Mouse (Mus musculus): ENCODE data around the gene Tbx10. TPM values are rescaled to one million over a fixed set of nuclear protein-coding genes. Genes with fewer than 3 reads are reported as not detected.
"Not testable (repeated sequence)": the region's sequence is repeated elsewhere in the genome, so short reads cannot be mapped to it uniquely, and the experiment has no call there.

Tbx10 gene
- polyA plus RNA-seq, 1 experiment: 0.33 TPM

GRCm38 (mm10) chr19:4018743-4019583 is 26.4 kb downstream of the Tbx10 start:
- Histone ChIP-seq H3K4me3 (replicated peaks; ENCODE audit: insufficient read depth, low read depth, low read length) (no peak overlapping the region), H3K27me3 (ENCODE audit: control insufficient read depth, insufficient read depth, low read length) (no peaks in the 10 kb centered on the region), H3K4me1 (ENCODE audit: control insufficient read depth, insufficient read depth, low read length) (peaks cover 11% of the 10 kb centered on the region), H3K27ac (ENCODE audit: insufficient read depth, low read length) (peak overlapping the region; percentile 10; the same call in 1 of the 2 replicates)
- TF ChIP-seq POLR2A (IDR thresholded peaks at IDR 0.05; ENCODE audit: borderline replicate concordance, insufficient read depth, low read length) (no peak), CTCF (IDR thresholded peaks at IDR 0.05; ENCODE audit: borderline replicate concordance, insufficient read depth, low read depth, low read length) (peak; percentile 86)
- WGBS: 6% methylated on average over 18 of the region's 18 CpGs
- DNase-seq: peak; percentile 86 to 89

GRCm38 (mm10) chr19:4023185-4023584 is 30.6 kb downstream of the Tbx10 start:
- H3K4me1 ChIP-seq (ENCODE audit: control insufficient read depth, insufficient read depth, low read length): peaks cover 11% of the 10 kb centered on the region
- no peak overlapping the region for H3K4me3 ChIP-seq (replicated peaks; ENCODE audit: insufficient read depth, low read depth, low read length)
- no peak for DNase-seq
- H3K27ac ChIP-seq (ENCODE audit: insufficient read depth, low read length): no peak overlapping the region
- TF ChIP-seq POLR2A (IDR thresholded peaks at IDR 0.05; ENCODE audit: borderline replicate concordance, insufficient read depth, low read length): no peak
- no peak for TF ChIP-seq CTCF (IDR thresholded peaks at IDR 0.05; ENCODE audit: borderline replicate concordance, insufficient read depth, low read depth, low read length)
- 81% methylated on average over 7 of the region's 7 CpGs for WGBS
- H3K27me3 ChIP-seq (ENCODE audit: control insufficient read depth, insufficient read depth, low read length): no peaks in the 10 kb centered on the region

GRCm38 (mm10) chr19:4027576-4027975 is 35.0 kb downstream of the Tbx10 start:
- Histone ChIP-seq H3K4me3 (replicated peaks; ENCODE audit: insufficient read depth, low read depth, low read length) (no peak overlapping the region), H3K27ac (ENCODE audit: insufficient read depth, low read length) (no peak overlapping the region), H3K4me1 (ENCODE audit: control insufficient read depth, insufficient read depth, low read length) (no peaks in the 10 kb centered on the region), H3K27me3 (ENCODE audit: control insufficient read depth, insufficient read depth, low read length) (no peaks in the 10 kb centered on the region)
- TF ChIP-seq CTCF (IDR thresholded peaks at IDR 0.05; ENCODE audit: borderline replicate concordance, insufficient read depth, low read depth, low read length) (no peak), POLR2A (IDR thresholded peaks at IDR 0.05; ENCODE audit: borderline replicate concordance, insufficient read depth, low read length) (no peak)
- DNase-seq: no peak

GRCm38 (mm10) chr19:4032668-4033067 is 40.1 kb downstream of the Tbx10 start:
- H3K27me3 ChIP-seq (ENCODE audit: control insufficient read depth, insufficient read depth, low read length): no peaks in the 10 kb centered on the region
- H3K4me3 ChIP-seq (replicated peaks; ENCODE audit: insufficient read depth, low read depth, low read length): no peak overlapping the region
- no peak for DNase-seq
- 63% methylated on average over 7 of the region's 7 CpGs for WGBS
- H3K4me1 ChIP-seq (ENCODE audit: control insufficient read depth, insufficient read depth, low read length): peaks cover 6% of the 10 kb centered on the region
- H3K27ac ChIP-seq (ENCODE audit: insufficient read depth, low read length): no peak overlapping the region
- no peak for TF ChIP-seq CTCF (IDR thresholded peaks at IDR 0.05; ENCODE audit: borderline replicate concordance, insufficient read depth, low read depth, low read length)
- no peak for TF ChIP-seq POLR2A (IDR thresholded peaks at IDR 0.05; ENCODE audit: borderline replicate concordance, insufficient read depth, low read length)

DNA sequence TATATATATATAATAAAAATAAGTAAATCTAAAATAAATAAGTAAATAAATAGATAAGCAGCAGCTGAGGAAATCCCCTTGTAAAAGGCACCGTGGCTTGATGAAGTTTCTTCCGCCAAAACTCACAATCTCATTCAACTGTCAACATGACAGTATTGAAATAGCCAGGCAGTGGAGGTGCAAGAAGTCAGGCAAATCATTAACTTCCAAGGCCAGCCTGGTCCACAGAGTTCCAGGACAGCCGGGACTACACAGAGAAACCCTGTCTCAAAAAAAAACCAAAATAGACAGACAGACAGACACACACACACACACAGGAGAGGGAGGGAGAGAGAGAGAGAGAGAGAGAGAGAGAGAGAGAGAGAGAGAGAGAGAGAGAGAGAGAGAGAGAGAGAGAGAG is 40.7 kb downstream of the Tbx10 start:
- no peak for TF ChIP-seq CTCF (IDR thresholded peaks at IDR 0.05; ENCODE audit: borderline replicate concordance, insufficient read depth, low read depth, low read length)
- no peak for TF ChIP-seq POLR2A (IDR thresholded peaks at IDR 0.05; ENCODE audit: borderline replicate concordance, insufficient read depth, low read length)
- no peak for DNase-seq
- no peak overlapping the region for H3K4me3 ChIP-seq (replicated peaks; ENCODE audit: insufficient read depth, low read depth, low read length)

DNA sequence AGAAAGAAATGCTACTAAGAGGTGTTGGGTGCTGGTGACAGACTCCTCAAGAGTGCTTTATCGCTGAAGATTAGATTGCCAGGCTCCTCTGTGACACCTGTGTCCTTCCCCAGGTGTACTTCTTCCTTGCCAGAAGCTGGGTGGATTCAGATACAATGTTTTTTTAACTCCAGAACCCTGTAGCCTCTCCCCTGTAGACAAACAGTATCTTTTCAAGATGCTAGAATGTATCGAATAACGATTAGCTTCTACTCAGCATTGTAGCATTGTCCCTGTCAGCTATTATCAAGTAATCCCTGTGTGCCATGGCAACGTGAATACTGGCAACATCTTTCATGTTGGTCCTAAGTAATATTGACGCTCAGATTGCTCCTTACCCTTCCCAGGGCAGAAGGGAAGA is 41.2 kb downstream of the Tbx10 start:
- TF ChIP-seq POLR2A (IDR thresholded peaks at IDR 0.05; ENCODE audit: borderline replicate concordance, insufficient read depth, low read length) (no peak), CTCF (IDR thresholded peaks at IDR 0.05; ENCODE audit: borderline replicate concordance, insufficient read depth, low read depth, low read length) (no peak)
- no peak overlapping the region for H3K27ac ChIP-seq (ENCODE audit: insufficient read depth, low read length)
- no peak for DNase-seq
- WGBS: 65% methylated on average over 5 of the region's 5 CpGs
- H3K27me3 ChIP-seq (ENCODE audit: control insufficient read depth, insufficient read depth, low read length): no peaks in the 10 kb centered on the region
- peaks cover 6% of the 10 kb centered on the region for H3K4me1 ChIP-seq (ENCODE audit: control insufficient read depth, insufficient read depth, low read length)
- no peak overlapping the region for H3K4me3 ChIP-seq (replicated peaks; ENCODE audit: insufficient read depth, low read depth, low read length)

More for the DNA sequence above, 40.7 kb downstream of the Tbx10 start:
- no peaks in the 10 kb centered on the region for H3K27me3 ChIP-seq (ENCODE audit: control insufficient read depth, insufficient read depth, low read length)
- H3K27ac ChIP-seq (ENCODE audit: insufficient read depth, low read length): no peak overlapping the region
- H3K4me1 ChIP-seq (ENCODE audit: control insufficient read depth, insufficient read depth, low read length): peaks cover 6% of the 10 kb centered on the region
- WGBS: 77% methylated on average over 3 of the region's 3 CpGs

DNA sequence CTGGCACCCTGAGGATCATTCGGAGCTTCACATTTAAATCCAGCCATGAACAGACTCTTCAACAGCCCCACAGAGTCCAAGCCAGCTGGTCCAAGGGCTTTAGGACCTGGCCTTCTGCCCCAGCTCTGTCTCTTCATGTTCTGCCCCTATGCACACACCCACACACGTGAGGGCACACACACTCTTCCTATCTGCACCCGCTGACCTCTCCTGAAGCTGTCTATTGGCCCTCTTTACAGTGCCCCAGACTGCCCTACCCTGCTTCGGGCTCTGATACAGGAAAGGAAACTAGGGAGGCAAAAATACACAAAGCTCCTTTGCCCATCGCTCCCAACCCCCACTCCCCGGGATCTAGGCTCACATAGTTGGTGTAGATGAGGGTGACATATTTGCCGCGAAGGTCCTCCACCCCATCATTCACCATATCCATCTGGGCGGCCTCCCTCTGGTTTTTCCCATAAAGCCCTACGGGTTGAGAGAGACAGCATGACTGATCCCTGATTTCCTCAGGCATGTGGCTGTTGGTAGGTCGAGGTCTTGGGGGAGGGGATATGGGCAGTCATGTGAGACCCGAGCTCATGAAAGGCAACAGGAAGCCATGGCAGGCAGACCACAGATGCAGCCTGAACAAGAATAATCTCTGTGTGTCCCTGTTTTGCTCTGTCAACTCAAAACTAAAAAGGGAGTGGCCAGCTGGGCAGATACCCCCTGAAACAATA is 43.9 kb downstream of the Tbx10 start:
- Histone ChIP-seq H3K4me1 (ENCODE audit: control insufficient read depth, insufficient read depth, low read length) (peaks cover 6% of the 10 kb centered on the region), H3K27ac (ENCODE audit: insufficient read depth, low read length) (0 out of 2 replicates have a peak overlapping the region, but pooled peaks have one; percentile 4), H3K4me3 (replicated peaks; ENCODE audit: insufficient read depth, low read depth, low read length) (no peak overlapping the region), H3K27me3 (ENCODE audit: control insufficient read depth, insufficient read depth, low read length) (no peaks in the 10 kb centered on the region)
- no peak for DNase-seq
- WGBS: 54% methylated on average over 12 of the region's 12 CpGs
- TF ChIP-seq POLR2A (IDR thresholded peaks at IDR 0.05; ENCODE audit: borderline replicate concordance, insufficient read depth, low read length) (no peak), CTCF (IDR thresholded peaks at IDR 0.05; ENCODE audit: borderline replicate concordance, insufficient read depth, low read depth, low read length) (no peak)

DNA sequence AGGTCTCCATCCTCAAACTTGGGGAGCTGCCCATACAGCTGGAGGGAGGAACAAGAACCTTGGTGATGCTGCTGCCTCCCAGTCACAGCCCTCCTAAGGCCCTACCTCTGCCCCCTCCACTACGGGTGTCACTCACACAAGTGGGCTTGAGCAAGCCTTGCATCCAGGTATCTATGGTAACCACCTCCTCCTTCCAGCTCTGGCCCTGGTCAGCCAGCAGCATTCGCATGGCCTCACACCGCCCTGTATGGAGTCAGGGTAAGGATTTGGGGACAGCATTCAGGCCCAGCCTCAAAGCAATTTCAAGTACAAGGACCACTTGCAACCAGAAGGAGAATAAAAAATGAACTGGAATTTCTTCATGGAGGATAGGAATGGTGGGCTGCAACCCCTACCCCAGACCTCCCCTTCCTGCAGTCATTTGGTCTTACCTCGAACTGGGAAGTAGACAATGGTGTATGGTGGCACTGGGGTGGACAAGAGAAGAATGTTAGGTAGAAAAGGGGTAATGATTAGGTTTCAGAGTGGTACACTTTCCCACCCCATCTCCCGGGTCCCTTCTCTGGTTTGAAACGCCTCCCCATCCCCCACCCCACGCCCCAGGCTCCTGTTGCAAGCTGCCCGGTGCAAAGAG is 44.7 kb downstream of the Tbx10 start:
- peak overlapping the region; percentile 78 for H3K4me3 ChIP-seq (replicated peaks; ENCODE audit: insufficient read depth, low read depth, low read length)
- not testable (repeated sequence) for H3K27me3 ChIP-seq (ENCODE audit: control insufficient read depth, insufficient read depth, low read length); DNase-seq; H3K4me1 ChIP-seq (ENCODE audit: control insufficient read depth, insufficient read depth, low read length)
- peak overlapping the region; percentile 47 for H3K27ac ChIP-seq (ENCODE audit: insufficient read depth, low read length)
- 20% methylated on average over 8 of the region's 8 CpGs for WGBS
